Mouse (Mus musculus) myocyte (in vitro differentiated cells): ENCODE data around the gene Zc2hc1c. TPM values are rescaled to one million over a fixed set of nuclear protein-coding genes. Genes with fewer than 3 reads are reported as not detected.

ENCODE experiments used
- H3K27me3 ChIP-seq: one replicate; pipeline ENCODE4 v1.6.1; 2011; ENCODE audit not compliant: control insufficient read depth, insufficient read depth, insufficient read length
- H3K36me3 ChIP-seq: one replicate; pipeline ENCODE4 v1.6.1; 2011; ENCODE audit not compliant: control insufficient read depth, insufficient read depth
- H3K4me2 ChIP-seq: one replicate; pipeline ENCODE4 v1.6.1; 2011; ENCODE audit warnings: low read depth, control low read depth
- H3K4me3 ChIP-seq: one replicate; pipeline ENCODE4 v1.5.1; 2011; ENCODE audit warnings: mild to moderate bottlenecking, control low read depth, moderate library complexity
- H3K79me2 ChIP-seq: one replicate; pipeline ENCODE4 v1.6.1; 2011; ENCODE audit not compliant: control insufficient read depth, insufficient read depth
- H3ac ChIP-seq: one replicate; pipeline ENCODE4 v1.6.1; 2011; ENCODE audit not compliant: control insufficient read depth, insufficient read length
- CEBPB ChIP-seq: IDR thresholded peaks from 2 replicates; pipeline ENCODE4 v1.6.1; 2011; ENCODE audit warnings: mild to moderate bottlenecking, moderate library complexity; ENCODE audit not compliant: poor library complexity, insufficient read depth, severe bottlenecking
- E2F4 ChIP-seq: IDR thresholded peaks from one replicate; pipeline ENCODE4 v1.6.1; 2011; ENCODE audit warnings: mild to moderate bottlenecking, control low read depth, moderate library complexity; ENCODE audit not compliant: insufficient read depth
- MAX ChIP-seq: IDR thresholded peaks from one replicate; pipeline ENCODE4 v1.6.1; 2011; ENCODE audit warnings: low read depth, mild to moderate bottlenecking, control low read depth
- MYOD1 ChIP-seq, 3 experiments: IDR thresholded peaks; one replicate each; pipeline ENCODE4 v1.6.1; 2011; ENCODE audit warnings: control low read depth in 2 of 3, low read depth in 2 of 3, mild to moderate bottlenecking in 2 of 3, moderate library complexity in 1 of 3; ENCODE audit not compliant: insufficient read length in 2 of 3, control insufficient read depth in 1 of 3
- MYOG ChIP-seq, 3 experiments: IDR thresholded peaks; one replicate each; pipeline ENCODE4 v1.6.1; 2011; ENCODE audit warnings: control low read depth in 2 of 3, low read depth in 2 of 3, mild to moderate bottlenecking in 2 of 3; ENCODE audit not compliant: insufficient read length in 2 of 3, control insufficient read depth in 1 of 3, insufficient read depth in 1 of 3
- POLR2A ChIP-seq: IDR thresholded peaks from one replicate; pipeline ENCODE4 v1.6.1; 2011; ENCODE audit warnings: low read depth, mild to moderate bottlenecking, control low read depth, moderate library complexity; ENCODE audit not compliant: insufficient read length
- POLR2AphosphoS2 ChIP-seq: IDR thresholded peaks from one replicate; pipeline ENCODE4 v1.6.1; 2011; ENCODE audit warnings: low read depth, control low read depth; ENCODE audit not compliant: insufficient read length
- REST ChIP-seq: IDR thresholded peaks from one replicate; pipeline ENCODE4 v1.6.1; 2011; ENCODE audit warnings: mild to moderate bottlenecking, control low read depth, moderate library complexity; ENCODE audit not compliant: insufficient read depth, insufficient read length
- SRF ChIP-seq: IDR thresholded peaks from one replicate; pipeline ENCODE4 v1.6.1; 2011; ENCODE audit warnings: low read depth; ENCODE audit not compliant: control insufficient read depth, insufficient read length
- TCF12 ChIP-seq: IDR thresholded peaks from one replicate; pipeline ENCODE4 v1.6.1; 2011; ENCODE audit warnings: mild to moderate bottlenecking, control low read depth; ENCODE audit not compliant: poor library complexity, insufficient read depth, severe bottlenecking
- TCF3 ChIP-seq: IDR thresholded peaks from one replicate; pipeline ENCODE4 v1.6.1; 2011; ENCODE audit warnings: low read depth, control low read depth; ENCODE audit not compliant: insufficient read length
- USF1 ChIP-seq: IDR thresholded peaks from one replicate; pipeline ENCODE4 v1.6.1; 2011; ENCODE audit warnings: low read depth, mild to moderate bottlenecking, control low read depth, moderate library complexity
- polyA plus RNA-seq: library from polyadenylated mRNA; unstranded; fragments of >200 nt; fragmentation: generic; extraction: Trizol; gene quantifications from one replicate; pipeline ENCODE4 v1.2.1, GENCODE M21; 2012; ENCODE audit warnings: missing spikeins

Zc2hc1c gene
- polyA plus RNA-seq, 1 experiment = 1.7 TPM

DNA sequence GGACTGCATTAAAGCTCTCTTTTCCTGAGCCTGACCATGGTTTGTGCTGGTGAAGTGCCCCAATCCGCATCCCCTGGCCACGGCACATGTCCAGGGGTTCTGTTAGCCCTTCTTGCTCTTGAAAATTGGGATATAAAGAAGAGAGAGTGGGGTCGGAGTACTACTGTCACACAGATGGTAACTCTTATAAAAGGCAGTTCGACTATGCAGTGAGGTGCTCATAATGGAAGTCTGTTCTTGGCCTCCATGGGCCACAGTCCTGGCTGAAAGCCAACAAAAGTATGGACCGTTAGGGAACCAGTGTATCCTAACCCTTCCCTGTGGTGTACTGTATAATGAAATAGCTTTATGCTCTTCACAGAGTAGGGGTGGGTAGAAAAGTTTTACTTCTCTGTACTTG lies 8.5 kb downstream of the Zc2hc1c start:
- Histone ChIP-seq H3K4me2 (no peak overlapping the region), H3K27me3 (no peaks in the 10 kb centered on the region), H3K79me2 (no peaks in the 10 kb centered on the region), H3K4me3 (no peak overlapping the region), H3ac (no peak overlapping the region), H3K36me3 (peaks cover 28% of the 10 kb centered on the region)
- TF ChIP-seq SRF = no peak
- no peak for TF ChIP-seq CEBPB
- no peak for TF ChIP-seq USF1

- TF ChIP-seq MAX (no peak), TCF12 (no peak), REST (no peak), POLR2A (no peak)
- Histone ChIP-seq H3K27me3 (no peaks in the 10 kb centered on the region), H3K36me3 (peaks cover 32% of the 10 kb centered on the region), H3K4me3 (no peak overlapping the region), H3K4me2 (no peak overlapping the region), H3K79me2 (no peaks in the 10 kb centered on the region), H3ac (no peak overlapping the region)
These were observed 9.1 kb downstream of the Zc2hc1c start for GRCm38 (mm10) chr12:85297345-85297997.

GRCm38 (mm10) chr12:85298127-85298834 lies 9.9 kb downstream of the Zc2hc1c start:
- H3K79me2 ChIP-seq = no peaks in the 10 kb centered on the region
- H3ac ChIP-seq = no peak overlapping the region
- no peak overlapping the region for H3K4me3 ChIP-seq
- H3K36me3 ChIP-seq = peaks cover 35% of the 10 kb centered on the region
- H3K27me3 ChIP-seq = no peaks in the 10 kb centered on the region
- peak overlapping the region; percentile 3 for H3K4me2 ChIP-seq
- TF ChIP-seq MAX = no peak
- no peak for TF ChIP-seq USF1
- no peak for TF ChIP-seq SRF
- no peak for TF ChIP-seq TCF3
- TF ChIP-seq TCF12 = no peak
- no peak for TF ChIP-seq POLR2AphosphoS2
- TF ChIP-seq CEBPB = no peak
- TF ChIP-seq E2F4 = no peak
- TF ChIP-seq POLR2A = no peak
- no peak for TF ChIP-seq MYOD1 (IDR thresholded peaks at IDR 0.05; ENCODE audit: control insufficient read depth in 1 of 3, insufficient read length in 2 of 3, low read depth in 2 of 3)
- no peak for TF ChIP-seq REST
- TF ChIP-seq MYOG (IDR thresholded peaks at IDR 0.05; ENCODE audit: control insufficient read depth in 1 of 3, insufficient read depth in 1 of 3, insufficient read length in 2 of 3, low read depth in 2 of 3) = no peak

DNA sequence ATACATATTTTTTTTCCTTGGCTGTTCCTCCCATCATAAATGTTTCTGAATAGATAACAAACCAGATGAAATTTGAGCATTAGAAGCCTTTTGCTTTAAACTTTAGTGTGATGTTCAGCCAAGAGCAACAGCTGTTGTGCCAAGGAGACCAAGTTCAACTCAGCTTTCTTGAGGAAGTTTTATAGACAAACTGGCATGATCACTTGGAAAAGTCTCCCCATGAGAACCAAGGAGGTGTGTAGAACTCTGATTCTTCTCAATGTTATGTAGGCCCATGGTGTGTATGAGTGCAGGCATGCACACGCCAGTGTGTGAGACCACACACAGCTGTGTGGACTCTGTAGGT lies 10.4 kb downstream of the Zc2hc1c start:
- Histone ChIP-seq H3K4me3 (no peak overlapping the region), H3K36me3 (peaks cover 36% of the 10 kb centered on the region), H3K4me2 (no peak overlapping the region), H3ac (no peak overlapping the region), H3K79me2 (no peaks in the 10 kb centered on the region), H3K27me3 (no peaks in the 10 kb centered on the region)
- TF ChIP-seq POLR2A = no peak
- no peak for TF ChIP-seq TCF12
- TF ChIP-seq MAX = no peak
- peak; percentile 45 for TF ChIP-seq POLR2AphosphoS2
- TF ChIP-seq REST = no peak
- TF ChIP-seq TCF3 = no peak
- TF ChIP-seq MYOD1 (IDR thresholded peaks at IDR 0.05; ENCODE audit: control insufficient read depth in 1 of 3, insufficient read length in 2 of 3, low read depth in 2 of 3) = peak in 2 of 3 experiments; percentile 2 to 39
- TF ChIP-seq MYOG (IDR thresholded peaks at IDR 0.05; ENCODE audit: control insufficient read depth in 1 of 3, insufficient read depth in 1 of 3, insufficient read length in 2 of 3, low read depth in 2 of 3) = peak in 1 of 3 experiments; percentile 7

- no peak overlapping the region for H3K4me3 ChIP-seq
- H3K36me3 ChIP-seq = peaks cover 40% of the 10 kb centered on the region
- H3K79me2 ChIP-seq = no peaks in the 10 kb centered on the region
- H3K4me2 ChIP-seq = no peak overlapping the region
- no peak for TF ChIP-seq CEBPB
- no peak for TF ChIP-seq POLR2AphosphoS2
- TF ChIP-seq REST = no peak
- TF ChIP-seq USF1 = no peak
- TF ChIP-seq MYOG (IDR thresholded peaks at IDR 0.05; ENCODE audit: control insufficient read depth in 1 of 3, insufficient read depth in 1 of 3, insufficient read length in 2 of 3, low read depth in 2 of 3) = no peak
- no peak for TF ChIP-seq POLR2A
- TF ChIP-seq MYOD1 (IDR thresholded peaks at IDR 0.05; ENCODE audit: control insufficient read depth in 1 of 3, insufficient read length in 2 of 3, low read depth in 2 of 3) = no peak
- TF ChIP-seq MAX = no peak
- TF ChIP-seq TCF3 = no peak
- TF ChIP-seq SRF = no peak
- TF ChIP-seq E2F4 = no peak
- no peak for TF ChIP-seq TCF12
- H3K27me3 ChIP-seq = no peaks in the 10 kb centered on the region
- no peak overlapping the region for H3ac ChIP-seq
These were observed 14.9 kb downstream of the Zc2hc1c start for GRCm38 (mm10) chr12:85303256-85303655.
